Mouse (Mus musculus) ovary, adult 18-20 months (tissue): ENCODE data around the gene Gm20479.
A peak's percentile ranks its signal among the peaks of the same experiment; 100 is the strongest.

Experiments used
- DNase-seq: peaks from one replicate; pipeline ENCODE4 v3.0.0; 2022; ENCODE audit warnings: low spot score, mixed read lengths

Gene Gm20479

DNA sequence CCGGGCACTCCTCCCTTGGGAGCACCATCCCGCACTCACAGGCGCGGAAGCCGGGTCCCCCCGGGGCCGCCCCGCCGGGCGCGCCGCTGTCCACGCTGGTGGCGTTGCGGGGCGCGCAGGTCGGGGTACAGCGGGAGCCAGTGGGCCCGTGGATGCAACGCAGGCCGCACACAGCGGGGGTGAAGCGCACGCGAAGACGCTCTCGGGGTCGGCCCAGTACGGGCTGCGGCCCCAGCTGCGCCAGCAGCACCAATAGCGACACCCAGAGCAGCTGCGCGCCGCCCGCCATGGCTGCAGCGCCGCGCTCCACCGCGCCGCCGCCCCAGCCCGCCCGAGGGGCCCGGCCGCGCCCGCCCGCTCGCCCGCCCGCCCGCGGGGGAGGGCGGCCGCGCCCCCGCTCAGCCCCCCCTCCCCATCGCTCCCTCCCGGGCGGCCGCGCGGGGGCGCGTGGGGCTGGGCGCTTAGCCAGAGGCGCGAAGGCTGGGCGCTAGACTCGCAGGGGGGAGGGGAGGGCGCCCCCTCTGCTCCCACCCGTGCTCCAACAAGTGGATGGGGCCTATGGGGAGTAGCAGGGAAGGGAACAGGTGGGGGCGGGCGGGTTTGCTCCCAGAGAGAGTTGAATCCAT, 23.8 kb downstream of the Gm20479 start:
- no peak for DNase-seq

GRCm38 (mm10) chr7:27332353-27333199, 24.6 kb downstream of the Gm20479 start:
- peak; percentile 69 for DNase-seq

GRCm38 (mm10) chr7:27331854-27332253, 25.4 kb downstream of the Gm20479 start:
- no peak for DNase-seq

GRCm38 (mm10) chr7:27331541-27331851, 25.7 kb downstream of the Gm20479 start:
- DNase-seq = no peak

DNA sequence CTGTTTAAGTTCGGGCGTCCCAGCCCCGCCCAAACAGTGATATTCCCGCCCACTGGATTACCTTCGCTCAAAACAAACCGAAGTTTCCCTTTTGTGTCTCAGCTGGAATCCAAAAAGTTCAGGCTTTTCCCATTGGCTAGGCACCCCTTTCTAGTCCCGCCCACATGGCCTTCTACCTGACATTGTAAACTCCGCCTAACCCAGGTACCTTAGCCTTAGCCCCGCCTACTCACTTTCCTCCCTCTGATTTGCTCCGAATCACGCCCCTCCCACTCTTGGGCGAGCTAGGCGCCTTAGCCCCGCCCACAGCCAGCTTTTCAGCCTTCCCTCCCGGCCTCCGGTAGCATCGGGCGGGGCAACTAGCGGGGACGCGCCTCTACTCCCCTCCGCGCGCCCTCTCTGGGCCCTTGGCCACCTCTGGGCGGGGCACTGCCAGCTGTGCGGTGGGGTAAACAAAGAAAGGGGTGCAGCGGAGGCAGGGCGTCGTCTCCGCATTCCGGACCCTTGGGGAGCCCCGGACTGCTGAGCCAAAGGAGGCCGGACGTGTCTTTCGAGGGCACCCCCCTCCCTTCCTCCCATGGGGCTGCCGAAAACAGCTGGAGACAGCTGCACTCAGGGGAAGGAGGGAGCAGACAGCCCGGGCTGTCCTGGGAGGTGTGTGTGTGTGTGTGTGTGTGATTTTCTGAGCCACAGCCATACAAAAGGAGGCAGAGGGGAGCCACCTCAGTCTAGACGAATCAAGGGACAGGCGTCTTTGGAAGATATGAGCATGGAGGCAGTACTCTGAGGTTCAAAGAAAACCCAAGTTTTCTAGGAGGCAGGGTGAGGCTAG, 26.3 kb downstream of the Gm20479 start:
- peak; percentile 88 for DNase-seq

GRCm38 (mm10) chr7:27329981-27330380, 27.2 kb downstream of the Gm20479 start:
- DNase-seq = no peak

GRCm38 (mm10) chr7:27329326-27329947, 27.8 kb downstream of the Gm20479 start:
- DNase-seq = no peak

DNA sequence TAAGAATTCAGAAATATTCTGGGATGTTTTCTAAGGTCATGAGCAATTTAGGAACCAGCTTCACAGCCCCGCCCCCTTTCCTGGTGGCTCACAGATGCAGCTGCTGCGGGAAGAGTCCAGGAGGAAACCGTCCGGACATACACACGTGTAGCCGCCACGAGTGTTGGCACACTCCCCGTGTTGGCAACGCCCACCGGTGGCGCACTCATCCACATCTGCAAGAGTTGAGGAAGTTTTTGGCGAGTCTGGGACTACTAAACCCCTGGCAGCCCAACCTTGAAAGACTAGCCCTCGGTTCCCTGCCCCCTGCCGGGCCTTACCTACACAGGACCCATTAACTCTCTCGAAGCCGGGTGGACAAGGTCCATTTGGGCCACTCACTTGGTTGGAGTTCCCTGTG, 28.6 kb downstream of the Gm20479 start:
- no peak for DNase-seq

DNA sequence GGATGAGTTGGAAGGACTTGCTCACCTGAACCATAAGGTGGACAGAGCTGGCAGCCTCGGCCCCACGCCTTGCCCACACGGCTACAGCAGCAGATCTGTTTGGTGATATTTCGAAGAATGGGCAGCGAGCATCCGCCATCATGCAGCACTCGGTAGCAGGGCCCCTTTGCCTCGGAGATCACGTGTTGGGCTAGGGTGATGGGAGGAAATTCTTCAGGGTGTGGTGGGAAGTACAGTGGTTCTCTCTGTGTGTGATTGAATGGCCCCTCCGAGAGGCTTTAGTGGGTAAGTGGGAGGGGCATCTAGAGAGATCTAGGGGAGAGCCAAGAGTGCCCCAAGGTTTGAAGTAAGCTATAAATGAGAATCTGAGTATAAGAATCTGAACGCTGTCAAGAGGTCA, 29.1 kb downstream of the Gm20479 start:
- DNase-seq = no peak

DNA sequence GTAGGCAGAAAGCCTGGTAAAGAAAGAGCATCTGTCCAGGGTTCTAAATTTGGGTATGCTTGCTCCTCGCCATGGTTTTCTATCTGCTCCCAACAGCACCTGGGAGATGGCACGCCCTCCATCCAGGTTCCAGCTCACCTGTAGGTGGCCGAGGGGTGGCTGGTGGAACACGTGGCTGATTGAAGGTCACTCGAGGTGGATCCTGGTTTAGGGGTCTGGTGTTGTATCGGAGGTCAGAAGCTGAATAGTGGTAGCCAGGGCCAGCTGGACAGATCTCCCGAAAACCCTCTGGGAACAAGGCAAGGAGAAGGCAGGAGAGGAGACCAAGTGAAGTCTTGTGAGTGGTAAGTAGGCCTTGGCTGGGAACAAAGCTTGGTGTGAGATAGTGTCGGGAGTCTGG, 29.7 kb downstream of the Gm20479 start:
- no peak for DNase-seq

GRCm38 (mm10) chr7:27326101-27326880, 30.9 kb downstream of the Gm20479 start:
- no peak for DNase-seq

DNA sequence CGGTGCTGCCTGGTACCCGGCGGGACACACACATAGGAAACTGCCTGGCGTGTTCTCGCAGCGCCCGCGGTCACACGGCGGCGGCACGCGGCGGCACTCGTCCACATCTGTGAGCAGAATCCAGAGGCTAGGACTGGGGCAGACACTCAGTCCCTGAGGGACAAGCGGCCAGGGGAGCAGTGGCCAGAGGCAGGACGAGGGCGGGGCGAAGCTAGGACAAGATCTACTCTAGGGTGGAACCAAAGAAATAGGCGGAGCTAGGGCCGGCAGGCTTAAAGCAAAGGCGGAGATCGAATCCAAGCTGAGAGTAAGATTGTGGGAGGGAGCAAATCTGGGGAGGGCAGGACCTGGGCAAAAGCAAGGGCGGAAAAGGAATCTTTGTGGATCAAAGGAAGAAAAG, 31.5 kb downstream of the Gm20479 start:
- no peak for DNase-seq

GRCm38 (mm10) chr7:27324928-27325327, 32.3 kb downstream of the Gm20479 start:
- DNase-seq = no peak

GRCm38 (mm10) chr7:27324161-27324560, 33.1 kb downstream of the Gm20479 start:
- DNase-seq = no peak

GRCm38 (mm10) chr7:27323001-27323400, 34.2 kb downstream of the Gm20479 start:
- no peak for DNase-seq

- no peak for DNase-seq
These were observed 34.9 kb downstream of the Gm20479 start for GRCm38 (mm10) chr7:27322291-27322690.

DNA sequence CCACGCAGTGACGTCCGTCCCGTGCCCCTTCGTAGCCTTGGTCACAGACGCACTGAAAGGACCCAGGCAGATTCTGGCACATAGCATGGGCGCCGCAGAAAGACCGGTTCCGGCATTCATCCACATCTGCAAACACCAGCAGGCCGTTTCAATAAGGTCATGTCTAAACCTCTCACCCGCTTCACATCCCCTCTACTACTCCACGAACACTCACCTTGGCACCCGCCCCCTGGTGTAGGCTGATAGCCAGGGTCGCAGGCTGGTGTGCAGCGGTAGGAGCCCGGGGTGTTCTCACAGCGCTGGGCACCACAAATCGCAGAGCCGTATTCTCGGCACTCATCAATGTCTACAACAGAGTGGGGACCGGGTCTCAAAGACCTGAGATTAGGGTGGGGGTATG, 37.8 kb downstream of the Gm20479 start:
- no peak for DNase-seq

GRCm38 (mm10) chr7:27315958-27316357, 41.3 kb downstream of the Gm20479 start:
- no peak for DNase-seq

GRCm38 (mm10) chr7:27314393-27314792, 42.8 kb downstream of the Gm20479 start:
- DNase-seq = no peak

- no peak for DNase-seq
These were observed 45.5 kb downstream of the Gm20479 start for GRCm38 (mm10) chr7:27311651-27312284.

DNA sequence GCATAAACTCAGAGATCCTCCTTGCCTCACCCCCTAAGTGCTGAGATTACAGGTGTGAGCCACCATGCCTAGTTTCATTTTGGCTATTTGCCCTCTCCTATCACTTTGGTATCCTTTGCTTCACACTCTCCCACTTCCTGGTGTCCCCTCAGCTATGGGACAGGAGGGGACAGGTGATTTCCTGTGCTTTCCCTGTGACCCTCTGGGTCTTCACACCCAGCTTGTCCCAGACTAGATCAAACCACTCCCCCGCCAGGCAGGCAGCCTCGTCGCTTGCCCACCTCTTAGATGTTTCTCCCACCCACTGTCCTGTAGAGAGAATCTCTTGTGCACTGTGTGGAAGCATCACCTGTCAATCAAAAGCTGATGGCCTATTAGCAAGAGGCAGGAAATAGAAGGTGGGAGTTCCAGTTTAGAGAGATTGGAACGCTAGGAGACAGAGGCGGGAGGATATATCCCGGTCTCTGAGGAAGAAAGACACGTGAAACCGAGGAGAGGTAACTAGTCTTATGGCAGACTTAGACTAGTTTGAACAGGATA, 46.2 kb downstream of the Gm20479 start:
- no peak for DNase-seq
